Mouse (Mus musculus) lung, postnatal 14 days (tissue): Measurements from ENCODE around the gene Frmd4b.

ENCODE experiments used
- DNase-seq: peaks from one replicate; pipeline ENCODE4 v3.0.0; 2021

The Frmd4b gene

GRCm38 (mm10) chr6:97578210-97578609 is 39.1 kb downstream of the Frmd4b start:
- no peak for DNase-seq

GRCm38 (mm10) chr6:97577349-97577748 is 40.0 kb downstream of the Frmd4b start:
- DNase-seq, result no peak

- peak; percentile 48 for DNase-seq
Observed at GRCm38 (mm10) chr6:97576565-97577346, 40.6 kb downstream of the Frmd4b start.

GRCm38 (mm10) chr6:97576096-97576495 is 41.2 kb downstream of the Frmd4b start:
- DNase-seq, result no peak

GRCm38 (mm10) chr6:97574973-97575372 is 42.4 kb downstream of the Frmd4b start:
- no peak for DNase-seq

GRCm38 (mm10) chr6:97572226-97572625 is 45.1 kb downstream of the Frmd4b start:
- DNase-seq, result no peak

- no peak for DNase-seq
Observed at GRCm38 (mm10) chr6:97568538-97568937, 48.8 kb downstream of the Frmd4b start.

GRCm38 (mm10) chr6:97566746-97567145 is 50.6 kb downstream of the Frmd4b start:
- no peak for DNase-seq

- DNase-seq, result no peak
Observed at GRCm38 (mm10) chr6:97557147-97557546, 60.2 kb downstream of the Frmd4b start.

GRCm38 (mm10) chr6:97555637-97556036 is 61.7 kb downstream of the Frmd4b start:
- no peak for DNase-seq

- DNase-seq, result no peak
Observed at GRCm38 (mm10) chr6:97553431-97553830, 63.9 kb downstream of the Frmd4b start.

GRCm38 (mm10) chr6:97552573-97552972 is 64.8 kb downstream of the Frmd4b start:
- DNase-seq, result no peak

GRCm38 (mm10) chr6:97551884-97552283 is 65.5 kb downstream of the Frmd4b start:
- DNase-seq, result no peak

GRCm38 (mm10) chr6:97551161-97551560 is 66.2 kb downstream of the Frmd4b start:
- DNase-seq, result peak; percentile 20

- no peak for DNase-seq
Observed at GRCm38 (mm10) chr6:97540458-97540857, 76.9 kb downstream of the Frmd4b start.

GRCm38 (mm10) chr6:97535763-97536445 is 81.4 kb downstream of the Frmd4b start:
- DNase-seq, result no peak

- peak; percentile 35 for DNase-seq
Observed at GRCm38 (mm10) chr6:97531043-97531442, 86.3 kb downstream of the Frmd4b start.

GRCm38 (mm10) chr6:97528961-97529680 is 88.2 kb downstream of the Frmd4b start:
- no peak for DNase-seq

- DNase-seq, result peak; percentile 65
Observed at GRCm38 (mm10) chr6:97526092-97526491, 91.2 kb downstream of the Frmd4b start.

- DNase-seq, result peak; percentile 87
Observed at GRCm38 (mm10) chr6:97523118-97523517, 94.2 kb downstream of the Frmd4b start.

- no peak for DNase-seq
Observed at GRCm38 (mm10) chr6:97521279-97522038, 95.9 kb downstream of the Frmd4b start.

- no peak for DNase-seq
Observed at GRCm38 (mm10) chr6:97520566-97520965, 96.8 kb downstream of the Frmd4b start.

- no peak for DNase-seq
Observed at GRCm38 (mm10) chr6:97519553-97519952, 97.8 kb downstream of the Frmd4b start.
